Mouse (Mus musculus) limb, embryonic 12.5 days (tissue): ENCODE measurements around the gene Olfr765. TPM values are rescaled to one million over a fixed set of nuclear protein-coding genes. Genes with fewer than 3 reads are reported as not detected.
"Not testable (repeated sequence)": the region's sequence is repeated elsewhere in the genome, so short reads cannot be mapped to it uniquely, and the experiment has no call there.

Experiments used
- ATAC-seq: fragments of 200-750 bp; cut with Nextera tagmentation; 2 replicates; pipeline ENCODE4 v1.8.0; 2017; ENCODE audit warnings: low read depth, moderate TSS enrichment; ENCODE audit not compliant: insufficient number of reproducible peaks, insufficient read depth, low FRiP score, low TSS enrichment
- H3K27ac ChIP-seq: fragments of 300-500 bp; sonication (generic); 2 replicates; pipeline ENCODE4 v1.5.1; 2016; ENCODE audit warnings: mild to moderate bottlenecking, moderate library complexity
- H3K27me3 ChIP-seq: fragments of 300-500 bp; sonication (generic); 2 replicates; pipeline ENCODE4 v1.6.1; 2016; ENCODE audit warnings: mild to moderate bottlenecking, moderate library complexity
- H3K36me3 ChIP-seq: fragments of 300-500 bp; sonication (generic); 2 replicates; pipeline ENCODE4 v1.6.1; 2016; ENCODE audit warnings: mild to moderate bottlenecking, moderate library complexity
- H3K4me1 ChIP-seq: fragments of 300-500 bp; sonication (generic); replicated peaks from 2 replicates; pipeline ENCODE4 v1.6.1; 2016
- H3K4me2 ChIP-seq: fragments of 300-500 bp; sonication (generic); 2 replicates; pipeline ENCODE4 v1.6.1; 2016; ENCODE audit warnings: mild to moderate bottlenecking, moderate library complexity
- H3K4me3 ChIP-seq: fragments of 300-500 bp; sonication (generic); replicated peaks from 2 replicates; pipeline ENCODE4 v1.5.1; 2016; ENCODE audit warnings: mild to moderate bottlenecking
- H3K9ac ChIP-seq: fragments of 300-500 bp; sonication (generic); replicated peaks from 2 replicates; pipeline ENCODE4 v1.6.1; 2016; ENCODE audit warnings: mild to moderate bottlenecking, moderate library complexity
- H3K9me3 ChIP-seq: fragments of 300-500 bp; sonication (generic); 2 replicates; pipeline ENCODE4 v1.6.1; 2016; ENCODE audit warnings: mild to moderate bottlenecking, moderate library complexity
- WGBS: fragments of 180-500 bp; shearing (Covaris S2); methylation state at CpG from one replicate; pipeline ENCODE4 v1.1.7; 2016; 5-methylcytosine and 5-hydroxymethylcytosine counted together
- polyA plus RNA-seq: library from polyadenylated mRNA; unstranded; fragments of >200 nt; fragmentation: Nextera tagmentation; extraction: Ambion mirVana; gene quantifications from 2 replicates; pipeline ENCODE4 v1.2.1, GENCODE M21; 2016

Gene Olfr765
- polyA plus RNA-seq: not detected in 2 replicates

- H3K27me3 ChIP-seq, H3K4me1 ChIP-seq, ATAC-seq, H3K4me2 ChIP-seq, H3K4me3 ChIP-seq, H3K9me3 ChIP-seq, H3K27ac ChIP-seq, H3K36me3 ChIP-seq, H3K9ac ChIP-seq: not testable (repeated sequence)
These were observed at the start of gene Olfr765 for GRCm38 (mm10) chr10:129049898-129050297. TSS of gene Olfr765 (minus strand) at chr10:129049998.

GRCm38 (mm10) chr10:129099275-129099674 lies 49.5 kb upstream of the Olfr765 start, which contains the start of gene Olfr768:
TSS of gene Olfr768 (minus strand) at chr10:129099375.
- Histone ChIP-seq H3K4me1 (no peaks in the 10 kb centered on the region), H3K9me3 (no peaks in the 10 kb centered on the region), H3K27ac (no peak within 1 kb of the TSS), H3K4me3 (no peak within 1 kb of the TSS), H3K27me3 (no peaks in the 10 kb centered on the region), H3K4me2 (no peak within 1 kb of the TSS), H3K36me3 (no peaks in the 10 kb centered on the region), H3K9ac (no peak within 1 kb of the TSS)
- no peak for ATAC-seq
- 83% methylated on average over 1 of the region's 1 CpGs for WGBS

- H3K27me3 ChIP-seq, H3K36me3 ChIP-seq, H3K4me1 ChIP-seq, H3K9me3 ChIP-seq, H3K4me3 ChIP-seq, H3K4me2 ChIP-seq, H3K27ac ChIP-seq, H3K9ac ChIP-seq, ATAC-seq: not testable (repeated sequence)
These were observed 33.0 kb upstream of the Olfr765 start, which contains the start of gene Olfr767 for GRCm38 (mm10) chr10:129082810-129083209. TSS of gene Olfr767 (minus strand) at chr10:129082910.

GRCm38 (mm10) chr10:129068877-129069276 lies 19.1 kb upstream of the Olfr765 start, which contains the start of gene Olfr766-ps1:
TSS of gene Olfr766-ps1 (minus strand) at chr10:129068977.
- Histone ChIP-seq H3K4me1 (no peaks in the 10 kb centered on the region), H3K9me3 (no peaks in the 10 kb centered on the region), H3K9ac (no peak within 1 kb of the TSS), H3K27ac (no peak within 1 kb of the TSS), H3K4me3 (no peak within 1 kb of the TSS), H3K4me2 (no peak within 1 kb of the TSS), H3K36me3 (no peaks in the 10 kb centered on the region), H3K27me3 (no peaks in the 10 kb centered on the region)
- ATAC-seq: no peak
- WGBS: 82% methylated on average over 2 of the region's 2 CpGs

- no peak within 1 kb of the TSS for H3K4me2 ChIP-seq
- no peak within 1 kb of the TSS for H3K4me3 ChIP-seq
- H3K27ac ChIP-seq: no peak within 1 kb of the TSS
- 77% methylated on average over 3 of the region's 3 CpGs for WGBS
- H3K9me3 ChIP-seq: no peaks in the 10 kb centered on the region
- no peaks in the 10 kb centered on the region for H3K27me3 ChIP-seq
- no peak for ATAC-seq
- no peaks in the 10 kb centered on the region for H3K4me1 ChIP-seq
- H3K9ac ChIP-seq: no peak within 1 kb of the TSS
- no peaks in the 10 kb centered on the region for H3K36me3 ChIP-seq
These were observed 10.0 kb downstream of the Olfr765 start, which contains the start of gene Olfr764-ps1 for GRCm38 (mm10) chr10:129039796-129040195. TSS of gene Olfr764-ps1 (minus strand) at chr10:129039896.

- Histone ChIP-seq H3K27me3 (no peaks in the 10 kb centered on the region), H3K4me3 (no peak overlapping the region), H3K4me1 (no peaks in the 10 kb centered on the region), H3K27ac (no peak overlapping the region), H3K4me2 (no peak overlapping the region), H3K9ac (no peak overlapping the region), H3K9me3 (no peaks in the 10 kb centered on the region), H3K36me3 (no peaks in the 10 kb centered on the region)
- ATAC-seq: no peak
- 83% methylated on average over 2 of the region's 2 CpGs for WGBS
These were observed 21.5 kb downstream of the Olfr765 start for GRCm38 (mm10) chr10:129028343-129028742.

GRCm38 (mm10) chr10:129026018-129026662 lies 23.7 kb downstream of the Olfr765 start:
- no peaks in the 10 kb centered on the region for H3K27me3 ChIP-seq
- no peaks in the 10 kb centered on the region for H3K4me1 ChIP-seq
- 62% methylated on average over 3 of the region's 3 CpGs for WGBS
- no peaks in the 10 kb centered on the region for H3K36me3 ChIP-seq
- no peak overlapping the region for H3K4me2 ChIP-seq
- ATAC-seq: no peak; the same call in 1 of the 2 replicates
- H3K9me3 ChIP-seq: no peaks in the 10 kb centered on the region
- H3K27ac ChIP-seq: no peak overlapping the region
- H3K4me3 ChIP-seq: no peak overlapping the region
- H3K9ac ChIP-seq: no peak overlapping the region

GRCm38 (mm10) chr10:129023319-129023718 lies 26.5 kb downstream of the Olfr765 start:
- no peak overlapping the region for H3K4me3 ChIP-seq
- no peak overlapping the region for H3K9ac ChIP-seq
- H3K36me3 ChIP-seq: no peaks in the 10 kb centered on the region
- H3K27me3 ChIP-seq: no peaks in the 10 kb centered on the region
- H3K4me2 ChIP-seq: no peak overlapping the region
- no peaks in the 10 kb centered on the region for H3K9me3 ChIP-seq
- no peak overlapping the region for H3K27ac ChIP-seq
- H3K4me1 ChIP-seq: no peaks in the 10 kb centered on the region
- no peak for ATAC-seq

- Histone ChIP-seq H3K9me3 (no peaks in the 10 kb centered on the region), H3K4me2 (no peak overlapping the region), H3K4me1 (no peaks in the 10 kb centered on the region), H3K36me3 (no peaks in the 10 kb centered on the region), H3K9ac (no peak overlapping the region), H3K27ac (no peak overlapping the region), H3K27me3 (no peaks in the 10 kb centered on the region), H3K4me3 (no peak overlapping the region)
- no peak for ATAC-seq
These were observed 35.3 kb downstream of the Olfr765 start for GRCm38 (mm10) chr10:129014477-129014876.

- not testable (repeated sequence) for H3K9ac ChIP-seq, H3K27me3 ChIP-seq, H3K4me3 ChIP-seq, H3K36me3 ChIP-seq, H3K4me2 ChIP-seq, H3K9me3 ChIP-seq, H3K27ac ChIP-seq, H3K4me1 ChIP-seq
- 76% methylated on average over 2 of the region's 5 CpGs for WGBS
- 0 out of 2 replicates have a peak, but pooled peaks have one; percentile 37 for ATAC-seq
These were observed 38.3 kb downstream of the Olfr765 start for GRCm38 (mm10) chr10:129011511-129011910.

- Histone ChIP-seq H3K4me2 (no peak within 1 kb of the TSS), H3K9me3 (peaks cover 6% of the 10 kb centered on the region; the same call in 1 of the 2 replicates), H3K36me3 (no peaks in the 10 kb centered on the region), H3K27ac (no peak within 1 kb of the TSS), H3K27me3 (no peaks in the 10 kb centered on the region), H3K4me3 (no peak within 1 kb of the TSS), H3K4me1 (no peaks in the 10 kb centered on the region), H3K9ac (no peak within 1 kb of the TSS)
- no peak for ATAC-seq
- WGBS: 71% methylated on average over 2 of the region's 2 CpGs
These were observed 39.4 kb downstream of the Olfr765 start, which contains the start of gene Olfr763 for GRCm38 (mm10) chr10:129010288-129010841. TSS of gene Olfr763 (plus strand) at chr10:129010791.
